In the genomic region with DNA sequence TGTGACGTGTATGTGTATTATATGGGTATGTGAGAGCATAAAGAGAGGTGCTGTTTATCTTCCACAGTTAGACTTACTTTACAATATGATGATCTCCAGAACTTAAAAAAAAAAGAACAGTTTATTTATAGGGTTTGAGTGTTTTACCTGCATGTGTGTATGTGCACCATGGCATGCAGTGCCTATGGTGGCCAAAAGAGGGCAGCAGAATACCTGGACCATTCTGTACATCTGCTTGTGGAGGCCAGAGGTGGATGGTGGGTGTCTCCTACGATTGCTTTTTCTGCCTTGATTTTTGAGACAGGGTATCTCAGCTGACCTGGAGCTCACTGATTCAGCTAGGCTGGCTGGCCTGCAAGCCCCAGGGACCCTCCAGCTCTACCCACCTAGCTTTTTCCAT, we compare ENCODE assay signal across 19 mouse cellular contexts. TPM values are rescaled to one million over a fixed set of nuclear protein-coding genes. Genes with fewer than 3 reads are reported as not detected.
DNase-seq lines count a peak whose midpoint lies in the region; ATAC-seq and TF ChIP-seq lines count a peak whose summit lies in the region.
"Had no signal": no experiment of that assay in that cellular context is flagged by ENCODE, and none has a peak within 500 bp of the region (broad histone marks: within the 10 kb centered on the region; RNA-seq: fewer than 3 reads in every experiment).

No protein-coding gene starts in this region.

- TF ChIP-seq CTCF in heart, adult 2 months (IDR thresholded peaks at IDR 0.05), result peak; percentile 42
- peak; percentile 50 for TF ChIP-seq CTCF in liver, embryonic 14.5 days (IDR thresholded peaks at IDR 0.05; ENCODE audit: low read depth)
- peak; percentile 90 for TF ChIP-seq CTCF in E14TG2a.4 (conservative IDR thresholded peaks at IDR 0.05; ENCODE audit: low read length)

- H3K4me1 ChIP-seq in heart, adult 2 months (ENCODE audit: control insufficient read depth, insufficient read depth, low read length), result no peaks in the 10 kb centered on the region
- no peaks in the 10 kb centered on the region for H3K4me1 ChIP-seq in liver, embryonic 14.5 days (replicated peaks; ENCODE audit: control insufficient read depth in 2 of 2, insufficient read depth in 2 of 2, low read length in 1 of 2)
- no peaks in the 10 kb centered on the region for H3K4me1 ChIP-seq in liver, embryonic 11.5 days (replicated peaks; ENCODE audit: control insufficient read depth, insufficient read depth, low read length)
- peaks cover 10% of the 10 kb centered on the region for H3K4me1 ChIP-seq in E14TG2a.4 (replicated peaks; ENCODE audit: low read depth, low read length)
- H3K4me1 ChIP-seq: embryonic facial prominence, embryonic 15.5 days; hindbrain, embryonic 12.5 days; midbrain, embryonic 13.5 days; neural tube, embryonic 15.5 days had no signal

- TF ChIP-seq POLR2A in heart, adult 2 months (IDR thresholded peaks at IDR 0.05; ENCODE audit: insufficient read depth, low read depth, low read length), result no peak

- H3K36me3 ChIP-seq in heart, adult 2 months (ENCODE audit: control insufficient read depth, insufficient read depth, low read length), result no peaks in the 10 kb centered on the region
- no peaks in the 10 kb centered on the region for H3K36me3 ChIP-seq in liver, embryonic 14.5 days (replicated peaks; ENCODE audit: control insufficient read depth, insufficient read depth, low read depth)
- H3K36me3 ChIP-seq in liver, embryonic 11.5 days (ENCODE audit: control insufficient read depth, insufficient read depth, low read length), result no peaks in the 10 kb centered on the region
- H3K36me3 ChIP-seq in E14TG2a.4 (ENCODE audit: insufficient read depth, low read length), result no peaks in the 10 kb centered on the region
- H3K36me3 ChIP-seq: embryonic facial prominence, embryonic 15.5 days; hindbrain, embryonic 12.5 days; midbrain, embryonic 13.5 days; neural tube, embryonic 15.5 days had no signal

- H3K9ac ChIP-seq in heart, adult 2 months (ENCODE audit: low read depth, low read length), result no peak overlapping the region
- no peak overlapping the region for H3K9ac ChIP-seq in liver, embryonic 14.5 days (replicated peaks)
- no peak overlapping the region for H3K9ac ChIP-seq in liver, embryonic 11.5 days (ENCODE audit: low read depth, low read length)
- H3K9ac ChIP-seq: embryonic facial prominence, embryonic 15.5 days; forebrain, postnatal 0 days; heart, embryonic 12.5 days; hindbrain, embryonic 12.5 days; lung, embryonic 15.5 days; midbrain, embryonic 13.5 days; neural tube, embryonic 15.5 days had no signal

- H3K27me3 ChIP-seq in heart, adult 2 months (ENCODE audit: control insufficient read depth, insufficient read depth, low read length), result no peaks in the 10 kb centered on the region
- no peaks in the 10 kb centered on the region for H3K27me3 ChIP-seq in liver, embryonic 14.5 days (ENCODE audit: control insufficient read depth, insufficient read depth, low read length)
- no peaks in the 10 kb centered on the region for H3K27me3 ChIP-seq in liver, embryonic 11.5 days (replicated peaks; ENCODE audit: control insufficient read depth, insufficient read depth, low read length)
- no peaks in the 10 kb centered on the region for H3K27me3 ChIP-seq in E14TG2a.4 (ENCODE audit: insufficient read depth, low read length)
- H3K27me3 ChIP-seq: embryonic facial prominence, embryonic 15.5 days; heart, embryonic 12.5 days; hindbrain, embryonic 12.5 days; lung, embryonic 15.5 days; midbrain, embryonic 13.5 days; neural tube, embryonic 15.5 days had no signal

- H3K4me2 ChIP-seq in liver, embryonic 14.5 days (ENCODE audit: low read depth), result no peak overlapping the region
- no peak overlapping the region for H3K4me2 ChIP-seq in liver, embryonic 11.5 days
- H3K4me2 ChIP-seq: embryonic facial prominence, embryonic 15.5 days; heart, embryonic 12.5 days; hindbrain, embryonic 12.5 days; lung, embryonic 15.5 days; midbrain, embryonic 13.5 days; neural tube, embryonic 15.5 days had no signal

- no peak for DNase-seq in heart, adult 2 months
- DNase-seq in heart, adult 18-20 months, result no peak
- no peak for DNase-seq in liver, embryonic 14.5 days (ENCODE audit: low read depth in 3 of 3, low spot score in 3 of 3)
- DNase-seq in liver, embryonic 11.5 days (ENCODE audit: low spot score), result no peak
- DNase-seq in ZHBTc4 (ENCODE audit: low read depth, low spot score) (peak; percentile 72), adipocyte (ENCODE audit: low spot score) (no peak)
- DNase-seq: adrenal gland, postnatal 25 days; cerebellum, adult 18-20 months; cerebellum, postnatal 36 days; forebrain, postnatal 0 days; heart, postnatal 14 days; right cerebral cortex, postnatal 25 days had no signal

- no peak overlapping the region for H3K4me3 ChIP-seq in heart, adult 2 months
- no peak overlapping the region for H3K4me3 ChIP-seq in liver, embryonic 14.5 days (ENCODE audit: insufficient read depth in 1 of 2, low read depth in 2 of 2, low read length in 2 of 2)
- H3K4me3 ChIP-seq in liver, embryonic 11.5 days (ENCODE audit: low read depth, low read length), result no peak overlapping the region
- no peak overlapping the region for H3K4me3 ChIP-seq in E14TG2a.4 (replicated peaks; ENCODE audit: low read length)
- H3K4me3 ChIP-seq: embryonic facial prominence, embryonic 15.5 days; heart, embryonic 12.5 days; hindbrain, embryonic 12.5 days; lung, embryonic 15.5 days; midbrain, embryonic 13.5 days; neural tube, embryonic 15.5 days had no signal

- intact Hi-C loops in heart, adult 2 months (cut with DNase I), result no loop called here

- WGBS in heart, adult 2 months, result 94% methylated on average over 2 of the region's 2 CpGs
- 62% methylated on average over 2 of the region's 2 CpGs for WGBS in liver, embryonic 14.5 days (ENCODE audit: insufficient replicate concordance)
- 91% methylated on average over 2 of the region's 2 CpGs for WGBS in liver, embryonic 11.5 days

- no peak for TF ChIP-seq EP300 in heart, adult 2 months (IDR thresholded peaks at IDR 0.05; ENCODE audit: insufficient read depth, low read depth, low read length)
- TF ChIP-seq EP300 in liver, embryonic 14.5 days (IDR thresholded peaks at IDR 0.05; ENCODE audit: low read depth), result no peak

- ATAC-seq in liver, embryonic 14.5 days (ENCODE audit: insufficient read depth), result no peak
- no peak for ATAC-seq in liver, embryonic 11.5 days (replicated peaks; ENCODE audit: low FRiP score)
- ATAC-seq: forebrain, postnatal 0 days; midbrain, embryonic 13.5 days had no signal

- H3K79me2 ChIP-seq in heart, adult 2 months (replicated peaks; ENCODE audit: control insufficient read depth, insufficient read depth, low read length), result no peaks in the 10 kb centered on the region

- H3K27ac ChIP-seq in heart, adult 2 months, result no peak overlapping the region
- H3K27ac ChIP-seq in liver, embryonic 14.5 days, result no peak overlapping the region
- H3K27ac ChIP-seq in liver, embryonic 11.5 days (ENCODE audit: low read depth, low read length), result no peak overlapping the region
- H3K27ac ChIP-seq: embryonic facial prominence, embryonic 15.5 days; hindbrain, embryonic 12.5 days; lung, embryonic 15.5 days; midbrain, embryonic 13.5 days; neural tube, embryonic 15.5 days had no signal

- H3K9me3 ChIP-seq in liver, embryonic 14.5 days (ENCODE audit: control insufficient read depth, low read length), result no peaks in the 10 kb centered on the region
- no peaks in the 10 kb centered on the region for H3K9me3 ChIP-seq in liver, embryonic 11.5 days (ENCODE audit: control insufficient read depth, low read length)
- 0 out of 2 replicates have a peak, but pooled peaks cover 3% of the 10 kb centered on the region for H3K9me3 ChIP-seq in E14TG2a.4 (ENCODE audit: low read length)
- H3K9me3 ChIP-seq: embryonic facial prominence, embryonic 15.5 days; hindbrain, embryonic 12.5 days; lung, embryonic 15.5 days; midbrain, embryonic 13.5 days; neural tube, embryonic 15.5 days had no signal

RNA-seq across cellular contexts. Expression of gene Cyp39a1, which starts 57.3 kb away (rescaled TPM):
- 1 to 10 TPM; 3.5 to 4.9 TPM for total RNA-seq in heart, adult 2 months (2021)
- 2.1 and 5.0 TPM in 2 replicates for polyA plus RNA-seq in heart, adult 2 months (2012; rRNA removed)
- total RNA-seq in heart, adult 18-20 months (2021), result 1 to 10 TPM; 4.5 to 4.6 TPM
- 0.86 and 2.0 TPM in 2 replicates for polyA plus RNA-seq in liver, embryonic 14.5 days (2012; rRNA removed)
- 2.6 and 3.3 TPM in 2 replicates for polyA plus RNA-seq in liver, embryonic 14.5 days (2014; fragmentation: Nextera tagmentation; extraction: Ambion mirVana)
- 4.1 and 4.2 TPM in 2 replicates for polyA plus RNA-seq in liver, embryonic 11.5 days (2014; fragmentation: Nextera tagmentation; extraction: Ambion mirVana)

RNA-seq across cellular contexts. Expression of gene Slc25a27, which starts 57.5 kb away (rescaled TPM):
- total RNA-seq in heart, adult 2 months (2021), result 1 to 10 TPM; 2.2 to 2.3 TPM
- polyA plus RNA-seq in heart, adult 2 months (2012; rRNA removed), result 3.2 and 4.9 TPM in 2 replicates
- 1 to 10 TPM; 1.7 to 3.2 TPM for total RNA-seq in heart, adult 18-20 months (2021)
- polyA plus RNA-seq in liver, embryonic 14.5 days (2012; rRNA removed), result 0.54 and 0.68 TPM in 2 replicates
- 0.28 and 0.39 TPM in 2 replicates for polyA plus RNA-seq in liver, embryonic 14.5 days (2014; fragmentation: Nextera tagmentation; extraction: Ambion mirVana)
- 4.4 and 6.0 TPM in 2 replicates for polyA plus RNA-seq in liver, embryonic 11.5 days (2014; fragmentation: Nextera tagmentation; extraction: Ambion mirVana)
